Mouse (Mus musculus): ENCODE results near the gene Wdr38. TPM values are rescaled to one million over a fixed set of nuclear protein-coding genes. Genes with fewer than 3 reads are reported as not detected.

Gene Wdr38
- polyA plus RNA-seq, 1 experiment from 2014 or later = 1.7 TPM

- no peak for ATAC-seq (replicated peaks; ENCODE audit: insufficient number of reproducible peaks, low FRiP score, low TSS enrichment, low read depth)
- no peak for DNase-seq (ENCODE audit: low spot score)
- H3K9ac ChIP-seq (replicated peaks; ENCODE audit: low read length) = no peak overlapping the region
- WGBS = 66% methylated on average over 8 of the region's 8 CpGs
- H3K36me3 ChIP-seq (replicated peaks; ENCODE audit: control insufficient read depth, insufficient read depth, low read depth, low read length) = peaks cover 12% of the 10 kb centered on the region
- no peaks in the 10 kb centered on the region for H3K9me3 ChIP-seq (replicated peaks; ENCODE audit: control insufficient read depth, low read length)
- H3K4me3 ChIP-seq (ENCODE audit: low read depth, low read length) = no peak overlapping the region
- H3K4me2 ChIP-seq (ENCODE audit: low read depth, low read length) = no peak overlapping the region
- no peaks in the 10 kb centered on the region for H3K4me1 ChIP-seq (ENCODE audit: control insufficient read depth, insufficient read depth, low read length)
- no peaks in the 10 kb centered on the region for H3K27me3 ChIP-seq (ENCODE audit: control insufficient read depth, insufficient read depth, low read length)
- no peak overlapping the region for H3K27ac ChIP-seq (replicated peaks; ENCODE audit: low read depth, low read length)
These were observed 2.8 kb downstream of the Wdr38 start for GRCm38 (mm10) chr2:38999910-39000586.

GRCm38 (mm10) chr2:39000587-39000919 lies 3.3 kb downstream of the Wdr38 start:
- WGBS = 91% methylated on average over 4 of the region's 4 CpGs
- peaks cover 12% of the 10 kb centered on the region for H3K36me3 ChIP-seq (replicated peaks; ENCODE audit: control insufficient read depth, insufficient read depth, low read depth, low read length)

GRCm38 (mm10) chr2:39001866-39002265 lies 4.6 kb downstream of the Wdr38 start:
- no peak for DNase-seq (ENCODE audit: low spot score)
- WGBS = 83% methylated on average over 3 of the region's 3 CpGs
- no peak overlapping the region for H3K4me3 ChIP-seq (ENCODE audit: low read depth, low read length)

More at GRCm38 (mm10) chr2:39000587-39000919, 3.3 kb downstream of the Wdr38 start:
- ATAC-seq (replicated peaks; ENCODE audit: insufficient number of reproducible peaks, low FRiP score, low TSS enrichment, low read depth) (no peak), DNase-seq (ENCODE audit: low spot score) (no peak)
- Histone ChIP-seq H3K4me1 (ENCODE audit: control insufficient read depth, insufficient read depth, low read length) (no peaks in the 10 kb centered on the region), H3K4me2 (ENCODE audit: low read depth, low read length) (no peak overlapping the region), H3K4me3 (ENCODE audit: low read depth, low read length) (no peak overlapping the region), H3K9ac (replicated peaks; ENCODE audit: low read length) (no peak overlapping the region), H3K27me3 (ENCODE audit: control insufficient read depth, insufficient read depth, low read length) (no peaks in the 10 kb centered on the region), H3K9me3 (replicated peaks; ENCODE audit: control insufficient read depth, low read length) (no peaks in the 10 kb centered on the region), H3K27ac (replicated peaks; ENCODE audit: low read depth, low read length) (no peak overlapping the region)

GRCm38 (mm10) chr2:39003106-39003505 lies 5.8 kb downstream of the Wdr38 start:
- no peak overlapping the region for H3K27ac ChIP-seq (replicated peaks; ENCODE audit: low read depth, low read length)
- 56% methylated on average over 8 of the region's 8 CpGs for WGBS
- ATAC-seq (replicated peaks; ENCODE audit: insufficient number of reproducible peaks, low FRiP score, low TSS enrichment, low read depth) (no peak), DNase-seq (ENCODE audit: low spot score) (no peak)
- H3K27me3 ChIP-seq (ENCODE audit: control insufficient read depth, insufficient read depth, low read length) = no peaks in the 10 kb centered on the region
- H3K4me3 ChIP-seq (ENCODE audit: low read depth, low read length) = peak overlapping the region; percentile 60
- no peak overlapping the region for H3K9ac ChIP-seq (replicated peaks; ENCODE audit: low read length)
- peak overlapping the region; percentile 72; the same call in 1 of the 2 replicates for H3K4me2 ChIP-seq (ENCODE audit: low read depth, low read length)
- H3K4me1 ChIP-seq (ENCODE audit: control insufficient read depth, insufficient read depth, low read length) = no peaks in the 10 kb centered on the region
- H3K36me3 ChIP-seq (replicated peaks; ENCODE audit: control insufficient read depth, insufficient read depth, low read depth, low read length) = peaks cover 12% of the 10 kb centered on the region
- no peaks in the 10 kb centered on the region for H3K9me3 ChIP-seq (replicated peaks; ENCODE audit: control insufficient read depth, low read length)

More at GRCm38 (mm10) chr2:39001866-39002265, 4.6 kb downstream of the Wdr38 start:
- no peak overlapping the region for H3K9ac ChIP-seq (replicated peaks; ENCODE audit: low read length)
- no peak for ATAC-seq (replicated peaks; ENCODE audit: insufficient number of reproducible peaks, low FRiP score, low TSS enrichment, low read depth)
- peaks cover 12% of the 10 kb centered on the region for H3K36me3 ChIP-seq (replicated peaks; ENCODE audit: control insufficient read depth, insufficient read depth, low read depth, low read length)
- H3K27me3 ChIP-seq (ENCODE audit: control insufficient read depth, insufficient read depth, low read length) = no peaks in the 10 kb centered on the region
- no peaks in the 10 kb centered on the region for H3K4me1 ChIP-seq (ENCODE audit: control insufficient read depth, insufficient read depth, low read length)
- no peak overlapping the region for H3K27ac ChIP-seq (replicated peaks; ENCODE audit: low read depth, low read length)
- H3K4me2 ChIP-seq (ENCODE audit: low read depth, low read length) = no peak overlapping the region
- H3K9me3 ChIP-seq (replicated peaks; ENCODE audit: control insufficient read depth, low read length) = no peaks in the 10 kb centered on the region

- no peak for DNase-seq (ENCODE audit: low spot score)
- Histone ChIP-seq H3K9me3 (replicated peaks; ENCODE audit: control insufficient read depth, low read length) (no peaks in the 10 kb centered on the region), H3K4me3 (ENCODE audit: low read depth, low read length) (peak overlapping the region; percentile 60), H3K9ac (replicated peaks; ENCODE audit: low read length) (peak overlapping the region; percentile 87), H3K27ac (replicated peaks; ENCODE audit: low read depth, low read length) (no peak overlapping the region), H3K4me1 (ENCODE audit: control insufficient read depth, insufficient read depth, low read length) (no peaks in the 10 kb centered on the region), H3K36me3 (replicated peaks; ENCODE audit: control insufficient read depth, insufficient read depth, low read depth, low read length) (peaks cover 12% of the 10 kb centered on the region), H3K4me2 (ENCODE audit: low read depth, low read length) (peak overlapping the region; percentile 72), H3K27me3 (ENCODE audit: control insufficient read depth, insufficient read depth, low read length) (no peaks in the 10 kb centered on the region)
- WGBS = 65% methylated on average over 5 of the region's 5 CpGs
- ATAC-seq (replicated peaks; ENCODE audit: insufficient number of reproducible peaks, low FRiP score, low TSS enrichment, low read depth) = no peak
These were observed 6.2 kb downstream of the Wdr38 start for GRCm38 (mm10) chr2:39003512-39003911.

- peaks cover 12% of the 10 kb centered on the region for H3K36me3 ChIP-seq (replicated peaks; ENCODE audit: control insufficient read depth, insufficient read depth, low read depth, low read length)
- H3K4me1 ChIP-seq (ENCODE audit: control insufficient read depth, insufficient read depth, low read length) = no peaks in the 10 kb centered on the region; the same call in 1 of the 2 replicates
- H3K4me3 ChIP-seq (ENCODE audit: low read depth, low read length) = peak overlapping the region; percentile 60
- WGBS = 1% methylated on average over 11 of the region's 11 CpGs
- no peaks in the 10 kb centered on the region for H3K9me3 ChIP-seq (replicated peaks; ENCODE audit: control insufficient read depth, low read length)
- ATAC-seq (replicated peaks; ENCODE audit: insufficient number of reproducible peaks, low FRiP score, low TSS enrichment, low read depth) = no peak
- no peak overlapping the region for H3K27ac ChIP-seq (replicated peaks; ENCODE audit: low read depth, low read length)
- peak overlapping the region; percentile 72 for H3K4me2 ChIP-seq (ENCODE audit: low read depth, low read length)
- H3K9ac ChIP-seq (replicated peaks; ENCODE audit: low read length) = peak overlapping the region; percentile 87
- DNase-seq (ENCODE audit: low spot score) = peak; percentile 23
- H3K27me3 ChIP-seq (ENCODE audit: control insufficient read depth, insufficient read depth, low read length) = no peaks in the 10 kb centered on the region
These were observed 7.1 kb downstream of the Wdr38 start for GRCm38 (mm10) chr2:39004372-39004771.

GRCm38 (mm10) chr2:39004880-39005435 lies 7.7 kb downstream of the Wdr38 start, which contains the start of gene Arpc5l:
Gene Arpc5l (plus strand): TSS chr2:39005348.
- Histone ChIP-seq H3K36me3 (replicated peaks; ENCODE audit: control insufficient read depth, insufficient read depth, low read depth, low read length) (peaks cover 12% of the 10 kb centered on the region), H3K27ac (replicated peaks; ENCODE audit: low read depth, low read length) (peak within 1 kb of the TSS; percentile 76), H3K4me2 (ENCODE audit: low read depth, low read length) (peak within 1 kb of the TSS; percentile 72), H3K9ac (replicated peaks; ENCODE audit: low read length) (peak within 1 kb of the TSS; percentile 87), H3K4me1 (ENCODE audit: control insufficient read depth, insufficient read depth, low read length) (no peaks in the 10 kb centered on the region; the same call in 1 of the 2 replicates), H3K9me3 (replicated peaks; ENCODE audit: control insufficient read depth, low read length) (no peaks in the 10 kb centered on the region), H3K4me3 (ENCODE audit: low read depth, low read length) (peak within 1 kb of the TSS; percentile 60), H3K27me3 (ENCODE audit: control insufficient read depth, insufficient read depth, low read length) (no peaks in the 10 kb centered on the region)
- DNase-seq (ENCODE audit: low spot score) = peak; percentile 96
- WGBS = under 1% methylated on average over 57 of the region's 58 CpGs
- peak; percentile 86 for ATAC-seq (replicated peaks; ENCODE audit: insufficient number of reproducible peaks, low FRiP score, low TSS enrichment, low read depth)

- peak within 1 kb of the TSS; percentile 60 for H3K4me3 ChIP-seq (ENCODE audit: low read depth, low read length)
- no peak for ATAC-seq (replicated peaks; ENCODE audit: insufficient number of reproducible peaks, low FRiP score, low TSS enrichment, low read depth)
- H3K4me2 ChIP-seq (ENCODE audit: low read depth, low read length) = peak within 1 kb of the TSS; percentile 72
- DNase-seq (ENCODE audit: low spot score) = peak; percentile 64
- no peaks in the 10 kb centered on the region; the same call in 1 of the 2 replicates for H3K4me1 ChIP-seq (ENCODE audit: control insufficient read depth, insufficient read depth, low read length)
- WGBS = 15% methylated on average over 15 of the region's 15 CpGs
- H3K27me3 ChIP-seq (ENCODE audit: control insufficient read depth, insufficient read depth, low read length) = no peaks in the 10 kb centered on the region
- no peaks in the 10 kb centered on the region for H3K9me3 ChIP-seq (replicated peaks; ENCODE audit: control insufficient read depth, low read length)
- peak within 1 kb of the TSS; percentile 76 for H3K27ac ChIP-seq (replicated peaks; ENCODE audit: low read depth, low read length)
- peaks cover 12% of the 10 kb centered on the region for H3K36me3 ChIP-seq (replicated peaks; ENCODE audit: control insufficient read depth, insufficient read depth, low read depth, low read length)
- peak within 1 kb of the TSS; percentile 87 for H3K9ac ChIP-seq (replicated peaks; ENCODE audit: low read length)
These were observed 8.4 kb downstream of the Wdr38 start, which contains the start of gene Rpl35 for GRCm38 (mm10) chr2:39005574-39006079. Gene Rpl35 (minus strand): TSS chr2:39005624.
